Comparison of ENCODE assay signal across 32 mouse cellular contexts in the genomic region with DNA sequence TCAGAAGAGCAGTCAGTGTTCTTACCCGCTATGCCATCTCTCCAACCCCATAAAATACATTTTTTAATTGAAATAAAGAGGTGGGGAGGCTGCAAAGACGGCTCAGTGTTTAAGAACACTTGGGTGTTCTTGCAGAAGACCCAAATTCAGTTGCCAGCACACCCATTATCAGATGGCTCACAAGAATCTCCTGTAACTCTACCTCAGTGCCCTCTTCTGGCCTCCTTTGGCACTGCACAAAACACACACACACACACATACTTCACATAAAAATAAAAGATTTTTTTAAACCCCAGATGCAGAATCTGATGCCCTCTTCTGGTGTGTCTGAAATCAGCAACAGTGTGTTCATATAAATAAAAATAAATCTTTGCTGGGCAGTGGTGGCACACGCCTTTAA. TPM values are rescaled to one million over a fixed set of nuclear protein-coding genes. Genes with fewer than 3 reads are reported as not detected.
DNase-seq lines count a peak whose midpoint lies in the region; ATAC-seq and TF ChIP-seq lines count a peak whose summit lies in the region.
"Had no signal": no experiment of that assay in that cellular context is flagged by ENCODE, and none has a peak within 500 bp of the region (broad histone marks: within the 10 kb centered on the region; RNA-seq: fewer than 3 reads in every experiment).

No protein-coding gene starts in this region.

- no peak overlapping the region for H3K27ac ChIP-seq in kidney, postnatal 0 days
- H3K27ac ChIP-seq in stomach, postnatal 0 days (replicated peaks): no peak overlapping the region
- H3K27ac ChIP-seq: embryonic facial prominence, embryonic 12.5 days; forebrain, embryonic 15.5 days; gastrocnemius, adult 2 months; hindbrain, embryonic 13.5 days; limb, embryonic 13.5 days had no signal

- H3K27me3 ChIP-seq in kidney, postnatal 0 days (ENCODE audit: insufficient read depth, low read length): no peaks in the 10 kb centered on the region
- no peaks in the 10 kb centered on the region for H3K27me3 ChIP-seq in stomach, postnatal 0 days (ENCODE audit: control insufficient read depth, insufficient read depth, low read length)
- H3K27me3 ChIP-seq: embryonic facial prominence, embryonic 12.5 days; forebrain, embryonic 15.5 days; hindbrain, embryonic 13.5 days; limb, embryonic 13.5 days had no signal

- no peak overlapping the region for H3K4me3 ChIP-seq in kidney, postnatal 0 days (replicated peaks; ENCODE audit: low read depth, low read length)
- no peak overlapping the region for H3K4me3 ChIP-seq in stomach, postnatal 0 days (ENCODE audit: low read depth, low read length)
- H3K4me3 ChIP-seq: embryonic facial prominence, embryonic 12.5 days; forebrain, embryonic 15.5 days; gastrocnemius, adult 2 months; hindbrain, embryonic 13.5 days; limb, embryonic 13.5 days had no signal

- H3K9me3 ChIP-seq in kidney, postnatal 0 days (replicated peaks; ENCODE audit: low read length): no peaks in the 10 kb centered on the region
- H3K9me3 ChIP-seq in stomach, postnatal 0 days (ENCODE audit: control insufficient read depth, low read length): no peaks in the 10 kb centered on the region
- H3K9me3 ChIP-seq: embryonic facial prominence, embryonic 12.5 days; forebrain, embryonic 15.5 days; G1E; hindbrain, embryonic 13.5 days had no signal

- intact Hi-C loops in left cerebral cortex, postnatal 14 days (cut with DNase I): no loop called here

- WGBS in kidney, postnatal 0 days: 97% methylated on average over 3 of the region's 3 CpGs
- WGBS in stomach, postnatal 0 days: 93% methylated on average over 3 of the region's 3 CpGs

- H3K9ac ChIP-seq in kidney, postnatal 0 days (ENCODE audit: low read depth, low read length): no peak overlapping the region
- H3K9ac ChIP-seq in stomach, postnatal 0 days (ENCODE audit: low read length): no peak overlapping the region
- H3K9ac ChIP-seq: embryonic facial prominence, embryonic 12.5 days; forebrain, embryonic 15.5 days; hindbrain, embryonic 13.5 days; limb, embryonic 13.5 days had no signal

- peaks cover 11% of the 10 kb centered on the region; the same call in 1 of the 2 replicates for H3K4me1 ChIP-seq in kidney, postnatal 0 days (replicated peaks; ENCODE audit: insufficient read depth, low read length)
- H3K4me1 ChIP-seq in stomach, postnatal 0 days (replicated peaks; ENCODE audit: control insufficient read depth, insufficient read depth): peaks cover 6% of the 10 kb centered on the region; the same call in 1 of the 2 replicates

- H3K36me3 ChIP-seq in kidney, postnatal 0 days (ENCODE audit: insufficient read depth, low read length): peaks cover 50% of the 10 kb centered on the region
- H3K36me3 ChIP-seq in stomach, postnatal 0 days (ENCODE audit: control insufficient read depth, insufficient read depth, low read length): peaks cover 19% of the 10 kb centered on the region

- TF ChIP-seq CTCF in kidney, postnatal 0 days (IDR thresholded peaks at IDR 0.05; ENCODE audit: low read depth): peak; percentile 8; the same call in 1 of the 2 replicates
- TF ChIP-seq CTCF in stomach, postnatal 0 days (IDR thresholded peaks at IDR 0.05; ENCODE audit: low read depth): peak; percentile 36

- no peak for ATAC-seq in CD4-positive, CD25-positive, alpha-beta regulatory T cell, adult 4 months
- ATAC-seq in kidney, postnatal 0 days (replicated peaks; ENCODE audit: low FRiP score, low read depth): no peak
- no peak for ATAC-seq in stomach, postnatal 0 days (ENCODE audit: low FRiP score, low TSS enrichment)
- ATAC-seq: activated CD4-positive, CD25-positive, alpha-beta regulatory T cell, adult 4 months; forebrain, embryonic 15.5 days had no signal

- TF ChIP-seq EP300 in stomach, postnatal 0 days (optimal IDR thresholded peaks at IDR 0.05): no peak

- no peak overlapping the region for H3K4me2 ChIP-seq in kidney, postnatal 0 days (ENCODE audit: low read length)
- no peak overlapping the region for H3K4me2 ChIP-seq in stomach, postnatal 0 days (replicated peaks; ENCODE audit: low read depth)
- H3K4me2 ChIP-seq: embryonic facial prominence, embryonic 12.5 days; forebrain, embryonic 15.5 days; heart, embryonic 11.5 days; hindbrain, embryonic 13.5 days; limb, embryonic 13.5 days; liver, embryonic 11.5 days had no signal

- peak; percentile 38 for DNase-seq in CD4-positive, CD25-positive, alpha-beta regulatory T cell, adult 2 months (ENCODE audit: low read depth, low spot score)
- DNase-seq in kidney, postnatal 0 days (ENCODE audit: low spot score): no peak
- DNase-seq in kidney, postnatal 25 days: no peak
- DNase-seq in NIH3T3 (ENCODE audit: low read depth): peak; percentile 28
- no peak for DNase-seq in stomach, postnatal 0 days (ENCODE audit: low spot score)
- no peak for DNase-seq in left cerebral cortex, postnatal 14 days (ENCODE audit: low spot score in 2 of 2)
- no peak for DNase-seq in B cell, adult 2 months
- DNase-seq: adrenal gland, adult 2 months; adrenal gland, postnatal 36 days; cerebellum, adult 2 months; cerebellum, postnatal 36 days; gastrocnemius, adult 2 months; gastrocnemius, postnatal 36 days; heart, adult 18-20 months; heart, postnatal 36 days; kidney, adult 11 months; layer of hippocampus, adult 9-11 months; lung, adult 18-20 months; lung, postnatal 10 days; midbrain, embryonic 14.5 days; right cerebral cortex, postnatal 4 days; thymus, adult 2 months; thymus, postnatal 36 days had no signal

RNA-seq across cellular contexts. Expression of a gene that starts 4.3 kb away (rescaled TPM):
- polyA plus RNA-seq in CD4-positive, CD25-positive, alpha-beta regulatory T cell, adult 4 months (2017; shearing (Covaris generic)): 10 to 100 TPM; 27.4 to 30.3 TPM
- polyA plus RNA-seq in kidney, postnatal 0 days (2015; fragmentation: Nextera tagmentation; extraction: Ambion mirVana): 24.6 and 26.1 TPM in 2 replicates
- polyA plus RNA-seq in stomach, postnatal 0 days (2015; fragmentation: Nextera tagmentation; extraction: Ambion mirVana): 13.3 and 14.0 TPM in 2 replicates
- 1 to 10 TPM; 5.8 to 6.4 TPM for total RNA-seq in left cerebral cortex, postnatal 14 days (2021)

RNA-seq across cellular contexts. Expression of a gene that starts 17.8 kb away (rescaled TPM):
- polyA plus RNA-seq in CD4-positive, CD25-positive, alpha-beta regulatory T cell, adult 4 months (2017; shearing (Covaris generic)): 10 to 100 TPM; 21.2 to 36.2 TPM
- 293 and 336 TPM in 2 replicates for polyA plus RNA-seq in kidney, postnatal 0 days (2015; fragmentation: Nextera tagmentation; extraction: Ambion mirVana)
- 204 and 215 TPM in 2 replicates for polyA plus RNA-seq in stomach, postnatal 0 days (2015; fragmentation: Nextera tagmentation; extraction: Ambion mirVana)
- total RNA-seq in left cerebral cortex, postnatal 14 days (2021): 100 to 1,000 TPM; 131 to 144 TPM

RNA-seq across cellular contexts. Expression of a gene that starts 30.7 kb away (rescaled TPM):
- polyA plus RNA-seq in CD4-positive, CD25-positive, alpha-beta regulatory T cell, adult 4 months (2017; shearing (Covaris generic)): 100 to 1,000 TPM in 1 of 2 experiments, 10 to 100 TPM in 1; 87.8 to 116 TPM
- polyA plus RNA-seq in kidney, postnatal 0 days (2015; fragmentation: Nextera tagmentation; extraction: Ambion mirVana): 134 and 136 TPM in 2 replicates
- polyA plus RNA-seq in stomach, postnatal 0 days (2015; fragmentation: Nextera tagmentation; extraction: Ambion mirVana): 134 and 144 TPM in 2 replicates
- 10 to 100 TPM; 46.5 to 49.4 TPM for total RNA-seq in left cerebral cortex, postnatal 14 days (2021)

RNA-seq across cellular contexts. Expression of a gene that starts 46.9 kb away (rescaled TPM):
- 10 to 100 TPM; 46.6 to 54.0 TPM for polyA plus RNA-seq in CD4-positive, CD25-positive, alpha-beta regulatory T cell, adult 4 months (2017; shearing (Covaris generic))
- polyA plus RNA-seq in kidney, postnatal 0 days (2015; fragmentation: Nextera tagmentation; extraction: Ambion mirVana): 40.8 and 42.5 TPM in 2 replicates
- 34.6 and 35.3 TPM in 2 replicates for polyA plus RNA-seq in stomach, postnatal 0 days (2015; fragmentation: Nextera tagmentation; extraction: Ambion mirVana)
- 10 to 100 TPM; 52.3 to 54.6 TPM for total RNA-seq in left cerebral cortex, postnatal 14 days (2021)

Comparison
In these comparisons a context has a peak if more than half of its experiments do, and no peak if none do; other contexts are left out.
1. DNase-seq: peak in CD4-positive, CD25-positive, alpha-beta regulatory T cell, adult 2 months (single experiment) and NIH3T3 (single experiment); none in kidney, postnatal 0 days (single experiment), kidney, postnatal 25 days (0 of 2), stomach, postnatal 0 days (single experiment), left cerebral cortex, postnatal 14 days (0 of 2) and B cell, adult 2 months (0 of 2).